Mouse (Mus musculus) layer of hippocampus, postnatal 14 days (tissue): Measurements from ENCODE around the gene Llgl1. TPM values are rescaled to one million over a fixed set of nuclear protein-coding genes. Genes with fewer than 3 reads are reported as not detected.

Source experiments
- DNase-seq, 2 experiments: peaks; one replicate each; pipeline ENCODE4 v3.0.0; 2021 to 2022; ENCODE audit warnings: low spot score in 2 of 2, mixed read lengths in 1 of 2
- microRNA-seq, 2 experiments: library from miRNA; unstranded; fragments of <30 nt; microRNA quantifications; one replicate each; pipeline ENCODE4 v1.2.0; 2021
- total RNA-seq, 2 experiments: library from RNA; stranded (reverse); gene quantifications; 2 replicates each; pipeline ENCODE4 v1.2.3; 2021

Gene Llgl1
- total RNA-seq, 2 experiments from 2014 or later, result 51.1 to 57.0 TPM

GRCm38 (mm10) chr11:60719263-60719662 is 19.7 kb downstream of the Llgl1 start:
- no peak for DNase-seq

- DNase-seq, result peak; percentile 62
Measured at GRCm38 (mm10) chr11:60726601-60727391, 27.3 kb downstream of the Llgl1 start, which contains the start of gene Flii. TSS of gene Flii (minus strand) at chr11:60727263.

GRCm38 (mm10) chr11:60727392-60728140 is 28.0 kb downstream of the Llgl1 start:
- no peak for DNase-seq

DNA sequence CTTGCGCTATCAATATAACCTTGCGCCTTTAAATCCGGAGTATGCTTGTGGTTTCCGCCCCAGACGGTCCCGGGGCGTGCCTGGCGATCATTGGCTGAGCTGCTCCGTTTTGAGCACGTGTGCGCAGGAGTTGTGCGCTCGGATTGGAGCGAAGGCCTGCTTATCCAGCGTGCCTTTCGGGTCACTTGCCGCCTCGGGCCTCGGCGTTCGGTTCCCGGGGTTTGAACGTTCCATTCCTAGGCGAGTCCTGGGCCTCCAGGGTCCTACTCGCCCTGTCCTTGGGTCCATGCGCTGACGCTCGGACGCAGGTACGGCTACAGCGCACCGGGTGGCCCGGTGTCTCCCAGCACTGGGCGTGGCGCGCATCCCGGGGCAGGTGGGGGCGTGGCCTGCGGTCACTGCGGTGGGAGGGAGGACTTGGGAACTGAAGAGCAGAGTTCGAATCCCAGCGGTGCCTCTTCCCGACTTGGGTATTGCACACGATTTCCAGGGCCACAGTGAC is 28.8 kb downstream of the Llgl1 start, which contains the start of gene Mief2:
TSS of gene Mief2 (plus strand) at position 139 of the 502 bp plus-strand sequence.
- DNase-seq, result peak; percentile 94 to 96

DNA sequence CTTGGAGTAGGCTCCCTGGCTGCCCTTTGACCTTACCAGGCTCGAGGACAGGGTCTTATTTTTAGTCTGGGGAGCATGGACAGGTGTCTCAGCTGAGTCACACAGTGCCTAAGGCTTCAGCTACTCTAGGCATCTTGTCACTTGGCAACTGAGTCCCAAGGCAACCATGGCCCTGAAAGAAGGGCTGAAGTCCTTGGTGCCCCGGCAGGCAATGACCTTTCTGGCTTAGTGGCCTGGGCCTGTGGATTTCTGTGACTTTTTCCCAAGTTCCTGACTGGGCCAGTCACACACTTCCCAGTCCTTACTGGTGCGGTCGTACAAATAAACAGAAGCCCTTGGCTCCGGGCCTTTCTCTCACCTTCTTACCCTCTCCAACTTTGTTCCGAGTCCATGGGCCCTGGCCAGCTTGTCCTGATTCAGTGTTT is 29.7 kb downstream of the Llgl1 start:
- no peak for DNase-seq

DNA sequence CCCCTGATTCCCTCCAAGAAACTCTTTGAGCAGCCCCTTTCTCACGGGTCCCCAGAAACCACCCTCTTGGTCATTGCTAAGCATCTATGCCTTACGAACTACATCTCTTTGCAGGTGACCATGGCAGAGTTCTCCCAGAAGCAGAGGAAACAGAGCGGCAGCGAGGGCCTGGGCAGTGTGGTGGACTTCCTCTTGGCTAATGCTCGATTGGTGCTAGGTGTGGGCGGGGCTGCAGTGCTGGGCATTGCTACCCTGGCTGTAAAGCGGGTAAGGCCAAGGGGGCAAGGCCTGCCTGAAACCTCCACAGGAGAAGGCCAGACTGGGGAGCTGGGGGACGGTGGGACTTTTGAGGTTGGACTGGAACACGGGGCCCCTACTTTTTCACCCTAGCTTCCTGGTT is 30.6 kb downstream of the Llgl1 start:
- DNase-seq, result no peak

DNA sequence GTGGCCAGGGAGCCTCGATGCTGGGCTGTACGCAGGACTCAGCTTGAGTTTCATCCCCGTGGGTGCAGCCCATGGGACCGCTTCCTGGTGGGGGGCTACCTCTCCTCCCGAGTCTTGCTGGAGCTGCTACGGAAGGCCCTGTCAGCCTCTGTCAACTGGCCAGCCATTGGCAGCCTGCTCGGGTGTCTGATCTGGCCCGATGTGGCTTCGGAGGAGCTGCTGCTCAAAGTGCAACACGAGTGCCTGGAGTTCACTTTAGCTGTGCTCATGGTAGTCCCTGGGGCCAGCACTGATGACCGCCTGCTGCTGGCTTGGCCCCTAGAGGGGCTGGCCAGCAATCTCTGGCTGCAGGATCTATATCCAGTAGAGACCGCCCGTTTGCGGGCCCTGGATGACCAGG is 31.7 kb downstream of the Llgl1 start:
- no peak for DNase-seq

GRCm38 (mm10) chr11:60734206-60734605 is 34.7 kb downstream of the Llgl1 start:
- DNase-seq, result no peak

DNA sequence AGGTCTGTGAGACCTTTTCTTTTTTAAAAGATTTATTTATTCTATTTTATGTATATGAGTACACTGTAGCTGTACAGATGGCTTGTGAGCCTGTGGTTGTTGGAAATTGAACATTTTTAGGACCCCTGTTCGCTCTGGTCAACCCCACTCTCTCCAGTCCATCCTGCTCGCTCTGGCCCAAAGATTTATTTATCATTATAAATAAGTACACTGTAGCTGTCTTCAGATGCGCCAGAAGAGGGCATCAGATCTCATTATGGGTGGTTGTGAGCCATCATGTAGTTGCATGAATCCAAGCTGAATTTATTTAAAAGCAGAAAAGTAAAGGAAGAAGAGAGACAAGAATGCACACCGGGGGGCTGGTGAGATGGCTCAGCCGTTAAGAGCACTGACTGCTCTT is 35.7 kb downstream of the Llgl1 start:
- no peak for DNase-seq

- DNase-seq, result no peak
Measured at GRCm38 (mm10) chr11:60736491-60736890, 37.0 kb downstream of the Llgl1 start.

GRCm38 (mm10) chr11:60737450-60737849 is 37.9 kb downstream of the Llgl1 start:
- no peak for DNase-seq

- DNase-seq, result no peak
Measured at GRCm38 (mm10) chr11:60740321-60740720, 40.8 kb downstream of the Llgl1 start.

GRCm38 (mm10) chr11:60755570-60755969 is 56.0 kb downstream of the Llgl1 start:
- no peak for DNase-seq

DNA sequence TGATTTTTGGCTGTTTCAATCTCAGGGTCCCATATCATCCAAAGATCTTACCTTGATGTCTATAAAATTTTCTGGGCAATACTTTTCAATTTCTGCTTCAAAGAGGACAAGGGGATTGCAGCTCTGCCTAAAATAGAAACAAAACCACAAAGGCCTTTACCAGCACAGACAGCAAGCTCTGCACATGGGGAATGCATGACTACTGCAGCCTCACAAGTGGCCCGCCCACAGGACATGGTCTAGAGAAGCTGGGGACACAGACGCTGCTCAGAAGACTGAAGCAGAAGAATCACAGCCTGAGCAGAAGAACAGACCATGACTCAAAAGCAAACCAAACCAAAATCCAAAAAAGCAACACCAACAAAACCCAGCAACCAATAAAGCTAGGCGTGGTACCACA is 62.2 kb downstream of the Llgl1 start:
- no peak for DNase-seq

Small RNA genes within 50 kb of the gene (microRNA-seq; reads per million reads assigned to microRNA genes)
- 1.1 to 4.2 reads per million in 2 experiments for gene Mir5100

Other genes with a start within 250 kb of the Llgl1 start
- gene Drg2, start 245.1 kb upstream of the Llgl1 start, total RNA-seq, result 10 to 100 TPM; 71.9 to 76.9 TPM
- under 1 TPM; 0.12 to 0.19 TPM for gene Myo15, start 230.4 kb upstream of the Llgl1 start, total RNA-seq
- gene Alkbh5, start 163.3 kb upstream of the Llgl1 start, total RNA-seq, result 10 to 100 TPM; 44.7 to 46.2 TPM
- gene Flii, start 27.5 kb downstream of the Llgl1 start, total RNA-seq, result 10 to 100 TPM; 47.7 to 60.5 TPM
- 10 to 100 TPM; 23.7 to 23.8 TPM for gene Mief2, start 28.7 kb downstream of the Llgl1 start, total RNA-seq
- gene Top3a, start 77.6 kb downstream of the Llgl1 start, total RNA-seq, result 1 to 10 TPM; 4.2 to 5.8 TPM
- gene Smcr8, start 77.8 kb downstream of the Llgl1 start, total RNA-seq, result 10 to 100 TPM; 25.0 to 26.6 TPM
- gene Shmt1, start 112.0 kb downstream of the Llgl1 start, total RNA-seq, result 1 to 10 TPM; 4.9 to 6.8 TPM
- 10 to 100 TPM; 27.3 to 31.4 TPM for gene Dhrs7b, start 130.9 kb downstream of the Llgl1 start, total RNA-seq
- gene Tmem11, start 179.5 kb downstream of the Llgl1 start, total RNA-seq, result 10 to 100 TPM; 24.7 to 25.7 TPM
- gene Natd1, start 215.0 kb downstream of the Llgl1 start, total RNA-seq, result 10 to 100 TPM; 12.6 to 13.0 TPM
- gene Map2k3, start 232.3 kb downstream of the Llgl1 start, total RNA-seq, result 10 to 100 TPM; 12.8 to 17.0 TPM